Mouse (Mus musculus): ENCODE data around the gene Snrnp70. TPM values are rescaled to one million over a fixed set of nuclear protein-coding genes. Genes with fewer than 3 reads are reported as not detected.

Snrnp70 gene
- total and polyA plus RNA-seq, 3 experiments = 182 to 457 (median 197) TPM

- Histone ChIP-seq H3K4me2 (ENCODE audit: insufficient read depth, low read depth, poor library complexity, severe bottlenecking) (no peak overlapping the region), H3K9ac (ENCODE audit: insufficient read depth, low read depth) (no peak overlapping the region), H3K27ac (ENCODE audit: insufficient read depth, low read depth) (no peak overlapping the region), H3K4me1 (ENCODE audit: control insufficient read depth in 1 of 2, insufficient read depth in 2 of 2) (peaks cover 7 to 27% of the 10 kb centered on the region in 2 experiments; a peak in 3 of 4 replicates), H3K9me3 (replicated peaks; ENCODE audit: low read length) (no peaks in the 10 kb centered on the region), H3K4me3 (replicated peaks in 1 of 3; ENCODE audit: low read depth in 2 of 3, low read length in 2 of 3, poor library complexity in 1 of 3) (no peak overlapping the region), H3K36me3 (replicated peaks in 1 of 2; ENCODE audit: control insufficient read depth in 1 of 2, insufficient read depth in 1 of 2, low read length in 1 of 2) (peaks cover 0 to 10% of the 10 kb centered on the region in 2 experiments), H3K27me3 (replicated peaks) (peaks cover 34% of the 10 kb centered on the region), H3K79me2 (replicated peaks; ENCODE audit: control insufficient read depth, extremely low read depth, insufficient read depth, poor library complexity, severe bottlenecking) (no peaks in the 10 kb centered on the region)
- TF ChIP-seq MEF2A (IDR thresholded peaks at IDR 0.05; ENCODE audit: borderline replicate concordance, low read depth, low read length) = no peak
- TF ChIP-seq SIN3A (IDR thresholded peaks at IDR 0.05; ENCODE audit: low read length) = no peak
- no peak for TF ChIP-seq USF2 (conservative IDR thresholded peaks at IDR 0.05; ENCODE audit: low read depth, low read length)
- no peak for TF ChIP-seq E2F4 (IDR thresholded peaks at IDR 0.05; ENCODE audit: insufficient replicate concordance, low read depth, low read length)
- no peak for TF ChIP-seq TCF12 (IDR thresholded peaks at IDR 0.05; ENCODE audit: low read depth, low read length)
- no peak for TF ChIP-seq KAT2A (IDR thresholded peaks at IDR 0.05; ENCODE audit: insufficient replicate concordance, low read length)
- no peak for TF ChIP-seq ZC3H11A (IDR thresholded peaks at IDR 0.05; ENCODE audit: low read depth, low read length)
- no peak for TF ChIP-seq USF1 (IDR thresholded peaks at IDR 0.05; ENCODE audit: low read depth, low read length)
- TF ChIP-seq UBTF (IDR thresholded peaks at IDR 0.05; ENCODE audit: low read depth, low read length) = no peak
- TF ChIP-seq BHLHE40 (IDR thresholded peaks at IDR 0.05; ENCODE audit: low read depth, low read length) = no peak
- TF ChIP-seq JUND (conservative IDR thresholded peaks at IDR 0.05; ENCODE audit: low read depth, low read length) = no peak
- TF ChIP-seq ZNF384 (IDR thresholded peaks at IDR 0.05; ENCODE audit: low read depth, low read length) = no peak
- TF ChIP-seq MAFK (IDR thresholded peaks at IDR 0.05; ENCODE audit: insufficient replicate concordance, low read length) = no peak
- TF ChIP-seq EP300 (IDR thresholded peaks at IDR 0.05; ENCODE audit: low read length) = no peak
- TF ChIP-seq POLR2A (IDR thresholded peaks at IDR 0.05; ENCODE audit: low read depth, low read length) = no peak
- TF ChIP-seq MYC (IDR thresholded peaks at IDR 0.05; ENCODE audit: low read depth, low read length) = no peak
- TF ChIP-seq CHD1 (IDR thresholded peaks at IDR 0.05; ENCODE audit: low read depth, low read length) = no peak
- no peak for TF ChIP-seq ETS1 (conservative IDR thresholded peaks at IDR 0.05; ENCODE audit: low read depth, low read length)
- no peak for TF ChIP-seq IRF4 (IDR thresholded peaks at IDR 0.05; ENCODE audit: low read depth, low read length)
- DNase-seq (ENCODE audit: extremely low read depth) = no peak
- dilution Hi-C loops (cut with MboI; ENCODE audit: extremely low pct_ligation_motif_present, extremely low pct_unique_long_range_greater_than_20kb, low sequenced_read_pairs) (no loop called here), in situ Hi-C loops (cut with MboI; ENCODE audit: low pct_ligation_motif_present, low pct_unique_long_range_greater_than_20kb, low sequenced_read_pairs) (no loop called here)
Observed at GRCm38 (mm10) chr7:45414740-45415224, 19.2 kb upstream of the Snrnp70 start.

GRCm38 (mm10) chr7:45413864-45414739 is 18.6 kb upstream of the Snrnp70 start:
- Histone ChIP-seq H3K4me3 (replicated peaks in 1 of 3; ENCODE audit: low read depth in 2 of 3, low read length in 2 of 3, poor library complexity in 1 of 3) (peak overlapping the region; percentile 20 to 60 (median 52)), H3K27ac (ENCODE audit: insufficient read depth, low read depth) (no peak overlapping the region), H3K4me2 (ENCODE audit: insufficient read depth, low read depth, poor library complexity, severe bottlenecking) (peak overlapping the region; percentile 74), H3K9ac (ENCODE audit: insufficient read depth, low read depth) (peak overlapping the region; percentile 45; the same call in 1 of the 2 replicates), H3K79me2 (replicated peaks; ENCODE audit: control insufficient read depth, extremely low read depth, insufficient read depth, poor library complexity, severe bottlenecking) (no peaks in the 10 kb centered on the region), H3K27me3 (replicated peaks) (peaks cover 40% of the 10 kb centered on the region), H3K4me1 (ENCODE audit: control insufficient read depth in 1 of 2, insufficient read depth in 2 of 2) (peaks cover 7 to 27% of the 10 kb centered on the region in 2 experiments; a peak in 3 of 4 replicates), H3K9me3 (replicated peaks; ENCODE audit: low read length) (no peaks in the 10 kb centered on the region), H3K36me3 (replicated peaks in 1 of 2; ENCODE audit: control insufficient read depth in 1 of 2, insufficient read depth in 1 of 2, low read length in 1 of 2) (peaks cover 4 to 5% of the 10 kb centered on the region in 2 experiments)
- no peak for DNase-seq (ENCODE audit: extremely low read depth)
- in situ Hi-C loops (cut with MboI; ENCODE audit: low pct_ligation_motif_present, low pct_unique_long_range_greater_than_20kb, low sequenced_read_pairs) (no loop called here), dilution Hi-C loops (cut with MboI; ENCODE audit: extremely low pct_ligation_motif_present, extremely low pct_unique_long_range_greater_than_20kb, low sequenced_read_pairs) (no loop called here)
- TF ChIP-seq HCFC1 (IDR thresholded peaks at IDR 0.05; ENCODE audit: low read depth, low read length) = no peak
- TF ChIP-seq ETS1 (conservative IDR thresholded peaks at IDR 0.05; ENCODE audit: low read depth, low read length) = no peak
- TF ChIP-seq KAT2A (IDR thresholded peaks at IDR 0.05; ENCODE audit: insufficient replicate concordance, low read length) = no peak
- TF ChIP-seq CHD2 (IDR thresholded peaks at IDR 0.05; ENCODE audit: low read length) = no peak
- no peak for TF ChIP-seq MEF2A (IDR thresholded peaks at IDR 0.05; ENCODE audit: borderline replicate concordance, low read depth, low read length)
- TF ChIP-seq MAZ (IDR thresholded peaks at IDR 0.05; ENCODE audit: low read depth, low read length) = no peak
- no peak for TF ChIP-seq BHLHE40 (IDR thresholded peaks at IDR 0.05; ENCODE audit: low read depth, low read length)
- peak; percentile 24; the same call in 1 of the 2 replicates for TF ChIP-seq ZNF384 (IDR thresholded peaks at IDR 0.05; ENCODE audit: low read depth, low read length)
- no peak for TF ChIP-seq USF1 (IDR thresholded peaks at IDR 0.05; ENCODE audit: low read depth, low read length)
- TF ChIP-seq ZMIZ1 (IDR thresholded peaks at IDR 0.05; ENCODE audit: low read depth, low read length) = no peak
- TF ChIP-seq NRF1 (IDR thresholded peaks at IDR 0.05; ENCODE audit: low read depth, low read length) = no peak
- no peak for TF ChIP-seq GABPA (IDR thresholded peaks at IDR 0.05; ENCODE audit: insufficient replicate concordance, low read depth, low read length)
- TF ChIP-seq TBP (conservative IDR thresholded peaks at IDR 0.05; ENCODE audit: low read depth, low read length) = no peak
- no peak for TF ChIP-seq EP300 (IDR thresholded peaks at IDR 0.05; ENCODE audit: low read length)
- 0 out of 2 replicates have a peak, but pooled peaks have one; percentile 2 for TF ChIP-seq MXI1 (IDR thresholded peaks at IDR 0.05; ENCODE audit: low read depth, low read length)
- no peak for TF ChIP-seq MAFK (IDR thresholded peaks at IDR 0.05; ENCODE audit: insufficient replicate concordance, low read length)
- TF ChIP-seq JUN (IDR thresholded peaks at IDR 0.05; ENCODE audit: insufficient read depth, low read depth, low read length) = no peak
